Mouse (Mus musculus) hindlimb bud, embryonic 11.5 days (tissue): ENCODE results near the gene Polr2a.
"Not testable (repeated sequence)": the region's sequence is repeated elsewhere in the genome, so short reads cannot be mapped to it uniquely, and the experiment has no call there.

Source experiments
- DNase-seq: peaks from one replicate; pipeline ENCODE4 v3.0.0-alpha.2; 2012; ENCODE audit warnings: low read depth, low spot score; ENCODE audit errors: extremely low spot score

Polr2a gene

DNA sequence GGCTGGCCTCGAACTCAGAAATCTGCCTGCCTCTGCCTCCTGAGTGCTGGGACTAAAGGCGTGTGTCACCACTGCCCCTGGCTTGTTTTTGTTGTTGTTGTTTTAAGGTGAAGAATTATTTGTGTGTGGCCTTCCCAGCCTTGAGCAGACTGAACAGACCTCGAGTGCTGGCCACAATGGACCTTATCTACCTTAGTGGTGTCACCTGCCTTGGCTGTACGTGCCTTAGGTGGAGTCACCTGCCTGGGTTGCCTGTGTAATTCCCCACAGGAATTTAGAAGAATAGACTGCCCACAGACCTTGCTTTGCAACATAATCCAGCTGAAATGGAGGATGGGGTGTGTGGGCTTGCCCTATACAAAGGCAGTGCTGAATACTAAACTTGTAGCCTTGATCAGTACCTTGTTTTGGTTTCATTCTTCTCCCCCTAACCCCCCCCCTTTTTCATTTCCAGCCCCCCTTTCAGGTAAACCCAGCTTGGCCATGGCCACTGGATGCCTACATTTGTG is 50.5 kb downstream of the Polr2a start:
- no peak for DNase-seq

DNA sequence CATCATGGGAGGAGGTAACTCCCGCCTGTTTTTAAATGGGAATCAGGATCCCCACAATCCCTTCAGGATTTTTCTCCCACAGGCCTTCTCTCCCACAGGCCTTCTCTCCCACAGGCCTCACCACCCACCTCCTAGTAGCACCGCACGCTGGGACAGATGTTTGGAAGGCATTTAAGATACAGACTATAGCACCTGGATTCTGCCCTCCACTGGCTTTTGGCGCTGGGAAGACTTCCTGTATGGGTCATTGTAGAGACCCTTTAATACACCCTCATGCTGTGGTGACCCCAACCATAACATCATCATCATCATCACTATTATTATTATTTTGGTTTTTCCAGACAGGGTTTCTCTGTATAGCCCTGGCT is 51.0 kb downstream of the Polr2a start:
- DNase-seq, result no peak

- no peak for DNase-seq
Measured at GRCm38 (mm10) chr11:69706775-69707479, 51.5 kb downstream of the Polr2a start.

- no peak for DNase-seq
Measured at GRCm38 (mm10) chr11:69704613-69705010, 53.8 kb downstream of the Polr2a start.

DNA sequence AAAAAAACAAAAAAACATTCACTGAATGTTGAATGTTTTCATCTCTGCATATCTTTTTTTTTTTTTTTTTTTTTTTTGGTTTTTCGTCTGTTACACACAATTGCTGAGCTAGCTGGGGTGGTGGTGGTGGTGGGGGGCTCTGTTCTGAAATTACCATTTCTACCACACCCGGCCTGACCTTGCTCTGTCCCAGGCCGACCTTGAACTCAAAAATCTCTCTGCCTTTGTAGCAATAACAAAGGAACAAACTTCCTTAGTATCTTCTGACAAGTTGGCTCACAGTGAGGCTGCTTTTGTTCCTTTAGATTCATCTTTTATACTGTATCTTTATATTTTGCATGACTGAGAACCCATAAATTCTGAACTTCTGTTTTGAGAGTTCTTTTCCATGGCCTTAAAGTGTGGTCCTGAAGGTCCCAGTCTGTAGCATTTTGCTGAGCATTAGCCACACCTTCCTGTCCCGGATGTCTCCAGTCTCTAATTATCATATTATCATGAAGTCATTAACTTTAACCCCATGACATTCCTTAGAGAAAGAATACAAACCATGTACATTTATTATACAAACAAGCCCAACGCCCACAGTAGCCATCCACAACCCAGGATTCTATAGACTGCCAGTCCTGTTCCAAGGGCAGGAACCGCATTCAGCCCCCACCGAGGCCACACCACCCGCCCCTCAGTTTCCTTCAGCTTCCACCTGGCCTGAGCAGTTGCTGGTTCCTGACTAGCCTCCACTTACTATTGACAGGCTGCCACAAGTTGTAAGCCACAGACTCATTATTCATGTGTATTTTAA is 54.4 kb downstream of the Polr2a start:
- DNase-seq, result no peak

DNA sequence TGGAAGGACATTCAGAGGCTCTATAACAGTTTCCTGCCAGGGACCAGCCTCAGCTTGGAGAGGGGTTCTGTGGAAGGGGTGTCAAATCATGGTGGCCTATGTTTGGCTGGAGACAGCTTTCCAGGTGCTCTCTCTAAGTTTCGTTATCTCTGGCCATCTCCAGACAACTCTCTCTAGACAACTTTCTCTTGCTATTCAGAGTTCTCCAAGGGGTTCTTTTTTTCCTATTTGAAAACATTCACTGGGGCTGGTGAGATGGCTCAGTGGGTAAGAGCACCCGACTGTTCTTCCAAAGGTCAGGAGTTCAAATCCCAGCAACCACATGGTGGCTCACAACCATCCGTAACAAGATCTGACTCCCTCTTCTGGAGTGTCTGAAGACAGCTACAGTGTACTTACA is 55.1 kb downstream of the Polr2a start:
- DNase-seq, result not testable (repeated sequence)

DNA sequence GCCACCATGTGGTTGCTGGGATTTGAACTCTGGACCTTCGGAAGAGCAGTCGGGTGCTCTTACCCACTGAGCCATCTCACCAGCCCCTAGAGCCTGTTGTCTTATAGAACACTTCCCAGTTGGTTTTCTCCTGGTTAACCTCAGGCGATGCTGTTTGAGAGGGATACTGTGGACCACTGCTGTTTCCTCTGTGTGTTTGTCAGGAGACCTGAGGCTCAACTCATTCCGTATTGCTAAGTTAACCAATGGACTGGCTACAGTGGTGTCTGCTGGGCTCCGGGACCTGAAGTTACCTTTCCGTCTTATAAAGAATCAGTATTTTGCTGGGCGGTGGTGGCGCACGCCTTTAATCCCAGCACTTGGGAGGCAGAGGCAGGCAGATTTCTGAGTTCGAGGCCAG is 55.6 kb downstream of the Polr2a start:
- DNase-seq, result not testable (repeated sequence)

- DNase-seq, result no peak
Measured at GRCm38 (mm10) chr11:69699595-69699994, 58.8 kb downstream of the Polr2a start.

DNA sequence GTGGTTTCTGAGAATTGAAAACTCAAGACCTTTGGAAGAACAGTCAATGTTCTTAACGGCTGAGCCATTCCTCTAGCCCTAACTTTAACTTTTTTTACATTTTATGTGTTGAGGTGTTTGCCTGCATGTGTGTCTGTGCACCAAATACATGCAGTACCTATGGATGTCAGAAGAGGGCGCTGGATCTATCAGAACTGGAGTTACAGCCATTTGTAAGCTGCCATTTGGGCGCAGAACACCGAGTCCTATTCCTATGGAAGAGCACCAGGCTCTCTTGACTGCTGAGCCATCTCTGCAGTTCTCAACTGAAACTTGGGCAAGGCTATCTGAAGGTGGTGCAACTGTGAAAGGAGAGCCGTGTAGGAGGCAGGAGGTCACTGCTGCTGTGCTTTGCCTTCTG is 59.9 kb downstream of the Polr2a start:
- no peak for DNase-seq

- no peak for DNase-seq
Measured at GRCm38 (mm10) chr11:69697396-69697795, 61.0 kb downstream of the Polr2a start.

GRCm38 (mm10) chr11:69695361-69696181 is 62.9 kb downstream of the Polr2a start, which contains the start of the genes Tnfsf12 and Tnfsfm13:
Gene Tnfsf12, minus strand, starts transcription at chr11:69695849.
Gene Tnfsfm13, minus strand, starts transcription at chr11:69696098.
- DNase-seq, result no peak

GRCm38 (mm10) chr11:69695046-69695360 is 63.4 kb downstream of the Polr2a start:
- no peak for DNase-seq

DNA sequence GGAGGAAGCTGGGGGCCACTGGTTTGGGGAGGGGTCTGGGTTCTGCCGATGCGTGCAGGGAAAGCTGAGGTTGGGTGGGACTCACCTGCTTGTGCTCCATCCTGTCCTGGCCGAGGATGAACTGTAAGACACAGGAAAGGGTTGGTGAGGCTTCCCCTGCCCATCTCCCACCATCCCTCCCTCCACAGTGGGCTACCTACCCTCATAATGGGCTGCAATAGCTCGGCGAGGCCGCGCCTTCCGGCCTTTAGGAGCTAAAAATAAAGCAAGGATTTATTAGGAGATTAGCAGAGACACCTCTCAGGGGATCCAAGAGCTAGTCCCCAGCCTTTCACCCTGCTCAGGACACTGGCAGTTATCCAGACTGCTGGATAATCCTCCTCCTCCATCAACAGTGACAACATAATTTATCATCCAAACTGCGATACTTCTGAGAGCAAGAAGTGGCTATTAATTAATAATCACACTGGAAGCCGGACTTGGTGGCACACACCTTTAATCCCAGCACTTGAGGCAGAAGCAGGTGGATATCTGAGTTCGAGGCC is 64.9 kb downstream of the Polr2a start:
- no peak for DNase-seq

DNA sequence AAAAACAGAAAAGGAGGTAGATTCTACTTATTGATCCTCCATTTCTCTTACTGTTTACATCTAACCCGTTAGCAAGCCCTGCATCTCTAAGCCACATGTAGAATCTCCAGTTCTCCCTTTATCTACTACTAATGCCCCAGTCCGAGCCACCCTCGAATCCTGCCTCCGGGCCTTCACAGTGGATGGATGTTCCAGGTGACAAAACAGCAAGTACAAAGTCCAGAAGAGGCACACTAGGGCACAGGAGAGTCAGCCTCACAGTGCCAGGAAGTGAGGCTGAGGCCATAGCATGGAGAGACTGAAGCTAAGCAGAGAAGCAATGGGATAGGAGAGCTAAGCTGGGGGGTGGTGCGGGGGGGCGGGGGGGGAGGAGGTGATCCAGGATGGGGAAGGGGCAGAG is 65.6 kb downstream of the Polr2a start:
- no peak for DNase-seq

- DNase-seq, result no peak
Measured at GRCm38 (mm10) chr11:69692196-69692811, 66.1 kb downstream of the Polr2a start.

DNA sequence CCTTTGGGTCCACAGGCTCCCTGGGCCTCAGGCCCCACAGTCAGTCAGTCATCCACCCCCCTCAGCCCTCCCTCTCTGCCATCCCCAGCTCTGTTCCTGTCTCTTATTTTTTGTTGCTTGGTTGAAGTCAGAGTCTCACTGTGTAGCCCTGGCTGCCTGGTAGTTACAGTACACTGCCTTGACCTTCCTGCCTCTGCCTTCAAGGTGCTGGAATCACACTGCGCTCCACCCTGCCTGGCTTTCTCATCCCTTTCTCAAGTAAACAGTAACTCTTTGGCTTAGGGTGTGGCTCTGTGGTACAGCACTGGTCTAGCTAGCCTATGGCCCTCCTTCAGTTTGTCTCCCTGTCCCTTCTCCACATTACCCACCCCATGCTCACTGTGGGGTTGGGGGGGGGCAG is 68.5 kb downstream of the Polr2a start:
- no peak for DNase-seq

- no peak for DNase-seq
Measured at GRCm38 (mm10) chr11:69687061-69687460, 71.4 kb downstream of the Polr2a start.

DNA sequence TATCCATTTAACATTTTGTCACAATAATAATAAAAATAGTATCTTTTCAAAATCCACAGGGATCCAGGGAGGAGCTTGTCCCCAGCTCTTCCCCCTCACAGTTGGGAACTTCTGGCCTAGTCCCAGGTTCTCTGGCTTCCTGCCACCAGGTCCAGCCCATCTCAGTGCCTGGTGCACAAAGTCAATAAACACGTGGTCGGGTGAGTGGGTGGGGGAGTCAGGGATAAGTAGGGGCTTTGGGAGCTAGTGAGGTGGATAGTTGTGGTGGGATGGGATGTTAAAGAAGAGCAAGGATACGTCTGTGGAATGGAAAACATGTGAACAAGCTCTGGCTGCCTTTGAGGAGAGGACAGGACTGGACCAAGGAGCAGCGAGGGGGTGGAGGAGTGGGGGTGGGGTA is 72.1 kb downstream of the Polr2a start:
- DNase-seq, result no peak

GRCm38 (mm10) chr11:69685526-69686148 is 72.8 kb downstream of the Polr2a start, which contains the start of gene Tnfsf13:
Gene Tnfsf13, minus strand, starts transcription at chr11:69685784.
- no peak for DNase-seq

- DNase-seq, result no peak
Measured at GRCm38 (mm10) chr11:69684936-69685335, 73.5 kb downstream of the Polr2a start.
